Mouse (Mus musculus) midbrain, embryonic 15.5 days (tissue): Measurements from ENCODE around the gene Sh3rf3. TPM values are rescaled to one million over a fixed set of nuclear protein-coding genes. Genes with fewer than 3 reads are reported as not detected.

Experiments used
- ATAC-seq: fragments of 200-750 bp; cut with Nextera tagmentation; replicated peaks from 2 replicates; pipeline ENCODE4 v1.8.0; 2017; ENCODE audit warnings: moderate TSS enrichment
- H3K27ac ChIP-seq: fragments of 300-500 bp; sonication (generic); 2 replicates; pipeline ENCODE4 v1.5.1; 2015; ENCODE audit warnings: mild to moderate bottlenecking, inconsistent platforms
- H3K27me3 ChIP-seq: fragments of 300-500 bp; sonication (generic); replicated peaks from 2 replicates; pipeline ENCODE4 v1.6.1; 2015; ENCODE audit warnings: inconsistent platforms
- H3K36me3 ChIP-seq: fragments of 300-500 bp; sonication (generic); replicated peaks from 2 replicates; pipeline ENCODE4 v1.6.1; 2015; ENCODE audit warnings: inconsistent platforms
- H3K4me1 ChIP-seq: fragments of 300-500 bp; sonication (generic); 2 replicates; pipeline ENCODE4 v1.6.1; 2015; ENCODE audit warnings: inconsistent platforms
- H3K4me2 ChIP-seq: fragments of 300-500 bp; sonication (generic); 2 replicates; pipeline ENCODE4 v1.6.1; 2015; ENCODE audit warnings: inconsistent platforms, mild to moderate bottlenecking, moderate library complexity
- H3K4me3 ChIP-seq: fragments of 300-500 bp; sonication (generic); 2 replicates; pipeline ENCODE4 v1.5.1; 2015; ENCODE audit warnings: mild to moderate bottlenecking, inconsistent platforms
- H3K9ac ChIP-seq: fragments of 300-500 bp; sonication (generic); 2 replicates; pipeline ENCODE4 v1.6.1; 2015; ENCODE audit warnings: mild to moderate bottlenecking, inconsistent platforms
- H3K9me3 ChIP-seq: fragments of 300-500 bp; sonication (generic); 2 replicates; pipeline ENCODE4 v1.6.1; 2016; ENCODE audit warnings: inconsistent platforms
- WGBS: fragments of 180-500 bp; shearing (Covaris S2); methylation state at CpG from one replicate; pipeline ENCODE4 v1.1.7; 2015; ENCODE audit warnings: mixed read lengths; 5-methylcytosine and 5-hydroxymethylcytosine counted together
- polyA plus RNA-seq: library from polyadenylated mRNA; unstranded; fragments of >200 nt; fragmentation: Nextera tagmentation; extraction: Ambion mirVana; gene quantifications from 2 replicates; pipeline ENCODE4 v1.2.1, GENCODE M21; 2015

Sh3rf3 gene
- polyA plus RNA-seq, 1 experiment from 2014 or later = 3.1 TPM

- H3K4me3 ChIP-seq = no peak overlapping the region
- H3K27me3 ChIP-seq = no peaks in the 10 kb centered on the region
- no peak overlapping the region for H3K4me2 ChIP-seq
- no peak overlapping the region for H3K9ac ChIP-seq
- H3K27ac ChIP-seq = no peak overlapping the region
- no peaks in the 10 kb centered on the region for H3K9me3 ChIP-seq
- WGBS = 88% methylated on average over 5 of the region's 5 CpGs
- no peaks in the 10 kb centered on the region for H3K36me3 ChIP-seq
- H3K4me1 ChIP-seq = no peaks in the 10 kb centered on the region
- no peak for ATAC-seq
These were observed 291.5 kb downstream of the Sh3rf3 start for GRCm38 (mm10) chr10:59104683-59105082.

GRCm38 (mm10) chr10:59105885-59106284, 292.7 kb downstream of the Sh3rf3 start:
- WGBS = 87% methylated on average over 8 of the region's 8 CpGs
- ATAC-seq = no peak
- Histone ChIP-seq H3K36me3 (no peaks in the 10 kb centered on the region), H3K27me3 (no peaks in the 10 kb centered on the region), H3K4me2 (no peak overlapping the region), H3K9ac (no peak overlapping the region), H3K9me3 (no peaks in the 10 kb centered on the region), H3K27ac (no peak overlapping the region), H3K4me1 (no peaks in the 10 kb centered on the region), H3K4me3 (no peak overlapping the region)

- WGBS = 78% methylated on average over 3 of the region's 3 CpGs
- H3K4me3 ChIP-seq = no peak overlapping the region
- H3K4me2 ChIP-seq = no peak overlapping the region
- no peaks in the 10 kb centered on the region for H3K27me3 ChIP-seq
- H3K27ac ChIP-seq = no peak overlapping the region
- H3K9me3 ChIP-seq = no peaks in the 10 kb centered on the region
- no peaks in the 10 kb centered on the region for H3K4me1 ChIP-seq
- H3K9ac ChIP-seq = no peak overlapping the region
- no peak for ATAC-seq
- H3K36me3 ChIP-seq = no peaks in the 10 kb centered on the region
These were observed 293.5 kb downstream of the Sh3rf3 start for GRCm38 (mm10) chr10:59106644-59107043.

GRCm38 (mm10) chr10:59109015-59109414, 295.9 kb downstream of the Sh3rf3 start:
- Histone ChIP-seq H3K9ac (no peak overlapping the region), H3K4me2 (no peak overlapping the region), H3K4me3 (no peak overlapping the region), H3K27ac (no peak overlapping the region), H3K36me3 (no peaks in the 10 kb centered on the region), H3K9me3 (no peaks in the 10 kb centered on the region), H3K27me3 (no peaks in the 10 kb centered on the region), H3K4me1 (no peaks in the 10 kb centered on the region)
- 46% methylated on average over 2 of the region's 2 CpGs for WGBS
- ATAC-seq = no peak

- ATAC-seq = no peak
These were observed 297.2 kb downstream of the Sh3rf3 start for GRCm38 (mm10) chr10:59110386-59110785.

GRCm38 (mm10) chr10:59112755-59113154, 299.6 kb downstream of the Sh3rf3 start:
- WGBS = 91% methylated on average over 8 of the region's 8 CpGs
- Histone ChIP-seq H3K9me3 (no peaks in the 10 kb centered on the region), H3K4me2 (no peak overlapping the region), H3K4me3 (no peak overlapping the region), H3K36me3 (no peaks in the 10 kb centered on the region), H3K4me1 (no peaks in the 10 kb centered on the region), H3K9ac (no peak overlapping the region), H3K27me3 (no peaks in the 10 kb centered on the region), H3K27ac (no peak overlapping the region)
- ATAC-seq = no peak

More at GRCm38 (mm10) chr10:59110386-59110785, 297.2 kb downstream of the Sh3rf3 start:
- WGBS = 95% methylated on average over 7 of the region's 7 CpGs
- Histone ChIP-seq H3K36me3 (no peaks in the 10 kb centered on the region), H3K4me3 (no peak overlapping the region), H3K27ac (no peak overlapping the region), H3K9me3 (no peaks in the 10 kb centered on the region), H3K4me1 (no peaks in the 10 kb centered on the region), H3K4me2 (no peak overlapping the region), H3K9ac (no peak overlapping the region), H3K27me3 (no peaks in the 10 kb centered on the region)

- no peaks in the 10 kb centered on the region for H3K36me3 ChIP-seq
- no peak for ATAC-seq
- 90% methylated on average over 9 of the region's 9 CpGs for WGBS
- H3K9ac ChIP-seq = no peak overlapping the region
- H3K4me1 ChIP-seq = no peaks in the 10 kb centered on the region
- H3K4me3 ChIP-seq = no peak overlapping the region
- no peak overlapping the region for H3K27ac ChIP-seq
- no peaks in the 10 kb centered on the region for H3K27me3 ChIP-seq
- no peak overlapping the region for H3K4me2 ChIP-seq
- no peaks in the 10 kb centered on the region for H3K9me3 ChIP-seq
These were observed 300.2 kb downstream of the Sh3rf3 start for GRCm38 (mm10) chr10:59113386-59113785.

- ATAC-seq = no peak
- WGBS = 57% methylated on average over 15 of the region's 15 CpGs
These were observed 301.6 kb downstream of the Sh3rf3 start for GRCm38 (mm10) chr10:59114535-59115291.

GRCm38 (mm10) chr10:59115691-59116090, 302.5 kb downstream of the Sh3rf3 start:
- no peak overlapping the region for H3K27ac ChIP-seq
- H3K9ac ChIP-seq = no peak overlapping the region
- no peaks in the 10 kb centered on the region for H3K4me1 ChIP-seq
- no peaks in the 10 kb centered on the region for H3K27me3 ChIP-seq
- H3K4me2 ChIP-seq = no peak overlapping the region
- H3K4me3 ChIP-seq = no peak overlapping the region
- H3K36me3 ChIP-seq = no peaks in the 10 kb centered on the region
- ATAC-seq = no peak
- no peaks in the 10 kb centered on the region for H3K9me3 ChIP-seq
- WGBS = 87% methylated on average over 2 of the region's 2 CpGs

More at GRCm38 (mm10) chr10:59114535-59115291, 301.6 kb downstream of the Sh3rf3 start:
- Histone ChIP-seq H3K4me2 (no peak overlapping the region), H3K4me1 (no peaks in the 10 kb centered on the region), H3K27me3 (no peaks in the 10 kb centered on the region), H3K9me3 (no peaks in the 10 kb centered on the region), H3K9ac (no peak overlapping the region), H3K27ac (no peak overlapping the region), H3K36me3 (no peaks in the 10 kb centered on the region), H3K4me3 (no peak overlapping the region)

- Histone ChIP-seq H3K4me2 (no peak overlapping the region), H3K4me1 (no peaks in the 10 kb centered on the region), H3K4me3 (no peak overlapping the region), H3K27me3 (no peaks in the 10 kb centered on the region), H3K36me3 (no peaks in the 10 kb centered on the region), H3K27ac (no peak overlapping the region), H3K9ac (no peak overlapping the region), H3K9me3 (no peaks in the 10 kb centered on the region)
- no peak for ATAC-seq
- 80% methylated on average over 9 of the region's 9 CpGs for WGBS
These were observed 303.2 kb downstream of the Sh3rf3 start for GRCm38 (mm10) chr10:59116331-59116730.

- Histone ChIP-seq H3K36me3 (no peaks in the 10 kb centered on the region), H3K9me3 (no peaks in the 10 kb centered on the region), H3K9ac (no peak overlapping the region), H3K4me3 (no peak overlapping the region), H3K4me1 (no peaks in the 10 kb centered on the region), H3K4me2 (no peak overlapping the region), H3K27ac (no peak overlapping the region), H3K27me3 (no peaks in the 10 kb centered on the region)
- 89% methylated on average over 5 of the region's 5 CpGs for WGBS
- ATAC-seq = no peak
These were observed 304.4 kb downstream of the Sh3rf3 start for GRCm38 (mm10) chr10:59117555-59117954.

GRCm38 (mm10) chr10:59119001-59119400, 305.8 kb downstream of the Sh3rf3 start:
- Histone ChIP-seq H3K27me3 (no peaks in the 10 kb centered on the region), H3K4me3 (no peak overlapping the region), H3K27ac (no peak overlapping the region), H3K36me3 (no peaks in the 10 kb centered on the region), H3K9me3 (no peaks in the 10 kb centered on the region), H3K4me2 (no peak overlapping the region), H3K9ac (no peak overlapping the region), H3K4me1 (no peaks in the 10 kb centered on the region)
- ATAC-seq = no peak
- WGBS = 100% methylated on average over 1 of the region's 1 CpGs

- Histone ChIP-seq H3K4me3 (no peak overlapping the region), H3K27me3 (no peaks in the 10 kb centered on the region), H3K36me3 (no peaks in the 10 kb centered on the region), H3K9ac (no peak overlapping the region), H3K27ac (no peak overlapping the region), H3K4me1 (no peaks in the 10 kb centered on the region), H3K9me3 (no peaks in the 10 kb centered on the region), H3K4me2 (no peak overlapping the region)
- ATAC-seq = no peak
- 94% methylated on average over 2 of the region's 2 CpGs for WGBS
These were observed 306.7 kb downstream of the Sh3rf3 start for GRCm38 (mm10) chr10:59119811-59120210.
